Mouse (Mus musculus) left cerebral cortex, adult 9 months (tissue): ENCODE measurements around the gene Ttc3.
A peak's percentile ranks its signal among the peaks of the same experiment; 100 is the strongest.
"Not testable (repeated sequence)": the region's sequence is repeated elsewhere in the genome, so short reads cannot be mapped to it uniquely, and the experiment has no call there.

Source experiments
- DNase-seq, 2 experiments: peaks; one replicate each; pipeline ENCODE4 v3.0.0; 2022; ENCODE audit warnings: low spot score in 2 of 2

The Ttc3 gene

DNA sequence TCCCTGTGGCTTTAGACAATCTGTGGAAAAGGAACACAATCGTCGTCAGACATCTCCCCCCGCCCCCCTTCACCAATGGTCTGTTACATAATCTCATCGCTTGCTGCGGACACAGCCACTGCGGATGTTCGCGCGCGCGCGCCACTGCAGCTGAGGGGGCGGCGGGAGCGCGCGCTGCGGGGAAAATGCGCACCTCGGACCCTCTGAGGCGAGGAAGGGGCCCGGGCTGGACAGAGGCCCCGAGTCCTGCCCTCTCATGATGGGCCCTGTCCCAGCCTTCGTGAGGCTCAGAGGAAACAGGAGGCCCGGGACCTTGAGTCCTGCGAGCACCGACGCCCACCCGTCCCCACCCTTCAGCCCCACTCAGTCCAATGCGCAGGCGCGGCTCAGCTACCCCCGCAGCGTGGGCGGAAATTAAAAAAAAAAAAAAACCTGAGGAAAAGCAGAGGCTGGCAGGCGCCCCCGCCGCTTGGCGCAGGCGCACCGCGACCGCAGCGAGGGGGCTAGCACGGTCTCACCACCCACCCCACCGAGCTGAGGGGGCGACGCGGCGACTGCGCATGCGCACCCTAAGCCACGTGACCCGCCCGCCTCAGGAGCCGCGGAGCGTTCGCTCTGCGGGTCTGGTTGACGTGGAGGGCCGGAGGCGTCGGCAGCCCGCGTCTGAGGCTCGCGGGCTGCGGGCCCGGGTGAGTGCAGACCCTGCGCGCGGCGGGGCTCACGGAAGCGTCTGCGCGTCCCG lies at the start of gene Ttc3:
TSS of gene Ttc3 (plus strand) at position 446 of the 742 bp plus-strand sequence.
- peak; percentile 89 to 93 for DNase-seq

DNA sequence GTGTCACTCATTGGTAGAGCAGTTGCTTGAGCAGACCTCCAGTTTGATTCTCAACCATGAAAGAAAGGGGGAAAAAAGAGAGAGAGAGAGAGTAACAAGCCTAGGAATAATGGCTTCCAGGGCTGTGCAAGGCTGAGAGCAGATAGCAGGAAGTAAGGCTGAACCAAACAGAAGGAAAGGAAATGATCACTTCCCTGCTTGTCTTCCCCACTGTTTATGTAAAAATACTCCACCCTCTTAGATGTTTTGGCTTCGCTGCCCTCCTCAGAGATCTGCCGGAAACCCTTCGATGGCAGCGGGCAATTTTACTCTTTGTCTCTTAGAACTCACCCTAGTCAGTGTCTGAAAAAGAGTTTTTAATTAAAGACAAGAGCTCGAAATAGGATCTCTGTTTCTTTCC lies 46.7 kb upstream of the Ttc3 start:
- no peak for DNase-seq

DNA sequence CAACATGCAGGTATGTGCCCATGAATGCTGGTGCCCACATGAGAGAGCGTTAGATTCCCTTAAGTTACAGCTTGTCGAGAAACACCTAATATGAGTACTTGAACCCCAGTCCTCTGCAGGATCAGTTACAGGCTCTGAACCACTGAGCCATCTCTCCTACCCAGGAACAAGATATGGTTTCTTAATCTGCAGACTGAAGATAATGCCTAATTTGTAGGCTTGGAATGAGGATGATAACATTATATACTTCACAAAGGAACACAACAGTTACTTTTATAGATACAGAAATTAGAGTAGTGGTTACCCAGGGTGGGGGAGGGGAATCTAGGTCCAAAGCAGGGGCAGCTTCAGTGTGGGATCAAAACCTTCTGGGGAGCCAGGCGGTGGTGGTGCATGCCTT lies 44.4 kb upstream of the Ttc3 start:
- no peak for DNase-seq

DNA sequence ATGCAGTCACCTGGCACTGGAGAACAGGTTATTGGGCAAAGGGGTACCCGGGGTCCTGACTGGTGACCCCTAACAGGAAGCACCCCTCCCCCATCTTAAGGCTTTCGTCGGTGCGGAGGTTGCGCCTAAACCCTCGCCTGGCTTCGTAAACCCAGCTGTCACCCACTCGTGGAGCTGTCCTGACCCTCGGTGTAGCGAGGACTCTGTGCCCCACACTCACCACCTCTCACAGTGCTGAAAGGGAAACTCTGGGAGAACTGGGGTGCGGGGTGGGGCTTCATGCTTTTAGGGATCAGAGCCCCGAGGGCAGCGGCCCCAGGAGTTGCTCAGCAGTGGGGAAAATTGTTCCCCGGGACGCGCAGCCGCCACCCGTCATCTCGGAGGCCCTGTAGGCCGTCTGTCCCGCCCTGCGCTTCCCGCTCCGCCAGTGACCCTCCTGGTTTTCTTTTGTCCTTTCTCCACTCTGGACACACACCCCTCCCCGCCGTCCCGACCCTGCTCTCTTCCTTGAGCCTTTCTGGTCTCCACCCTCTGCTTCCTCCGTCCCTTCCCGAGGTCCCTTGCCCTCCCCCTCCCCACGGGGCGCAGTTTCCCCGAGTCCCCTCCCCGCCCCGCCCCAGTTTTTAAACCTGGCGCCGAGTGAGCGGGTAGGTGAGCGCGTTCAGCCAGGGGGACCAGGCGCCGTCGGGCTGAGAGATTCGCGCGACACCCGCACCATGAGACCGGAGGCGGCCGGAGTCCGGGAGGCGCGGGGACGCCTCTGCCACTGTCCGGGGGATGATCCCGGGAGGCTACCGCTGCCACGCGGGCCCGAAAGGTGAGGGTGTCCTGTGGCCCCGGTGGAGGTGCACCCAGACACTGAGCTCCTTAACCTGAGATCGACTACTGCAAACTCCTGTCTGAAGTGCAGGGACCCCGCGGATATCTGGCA lies 42.4 kb upstream of the Ttc3 start, which contains the start of gene Ripply3:
TSS of gene Ripply3 (plus strand) at position 640 of the 931 bp plus-strand sequence.
- no peak for DNase-seq

GRCm38 (mm10) chr16:94328881-94329867 lies 41.2 kb upstream of the Ttc3 start:
- DNase-seq: no peak

DNA sequence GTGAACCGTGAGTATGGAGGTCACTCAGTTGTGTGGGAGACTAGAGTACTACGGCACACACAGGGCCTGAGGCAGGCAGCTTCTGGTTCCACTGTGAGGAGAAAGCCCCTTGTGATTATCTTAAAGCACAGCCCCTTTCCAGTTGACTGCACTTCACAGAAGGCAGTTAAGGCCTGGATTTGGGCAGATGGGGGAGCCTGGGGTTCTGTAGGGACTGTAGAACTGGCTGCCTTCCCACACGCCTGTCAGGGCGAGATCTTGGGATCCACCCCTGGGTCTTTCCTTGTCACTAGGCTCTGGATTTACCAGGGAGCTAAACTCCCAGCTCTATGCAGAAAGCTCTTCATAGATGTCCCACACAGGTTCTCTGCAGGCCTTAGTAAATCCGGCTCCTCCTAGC lies 40.0 kb upstream of the Ttc3 start:
- no peak for DNase-seq

DNA sequence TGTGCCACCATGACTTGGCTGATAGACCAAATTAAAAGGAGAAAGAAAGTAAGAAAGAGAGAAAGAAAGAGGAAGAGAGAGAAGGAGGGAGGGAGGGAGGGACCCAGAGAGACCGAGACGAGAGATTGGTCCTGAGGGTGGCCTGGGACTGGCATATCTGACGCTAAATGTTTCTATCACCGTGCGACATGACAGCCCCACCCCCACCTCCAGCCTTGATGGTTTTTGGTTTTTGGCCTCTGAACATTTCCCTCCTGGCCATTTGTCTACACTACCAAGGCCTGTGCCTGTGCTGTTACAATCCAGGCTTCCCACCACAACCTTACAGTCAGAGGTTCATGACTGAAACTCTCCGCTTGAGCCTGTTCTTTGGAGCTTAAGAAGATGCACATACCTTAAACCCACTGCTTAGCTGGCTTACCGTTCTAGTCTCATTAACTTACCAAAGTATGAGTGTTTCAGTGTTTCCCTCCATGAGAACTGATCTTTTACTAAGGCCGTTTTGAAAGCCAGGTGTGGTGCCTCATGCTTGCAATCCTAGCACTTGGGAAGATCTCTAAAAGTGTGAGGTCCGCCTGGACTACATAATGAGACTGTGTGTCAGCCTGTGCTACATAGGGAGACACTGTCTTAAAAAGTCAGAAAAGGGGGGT lies 39.1 kb upstream of the Ttc3 start:
- DNase-seq: no peak

DNA sequence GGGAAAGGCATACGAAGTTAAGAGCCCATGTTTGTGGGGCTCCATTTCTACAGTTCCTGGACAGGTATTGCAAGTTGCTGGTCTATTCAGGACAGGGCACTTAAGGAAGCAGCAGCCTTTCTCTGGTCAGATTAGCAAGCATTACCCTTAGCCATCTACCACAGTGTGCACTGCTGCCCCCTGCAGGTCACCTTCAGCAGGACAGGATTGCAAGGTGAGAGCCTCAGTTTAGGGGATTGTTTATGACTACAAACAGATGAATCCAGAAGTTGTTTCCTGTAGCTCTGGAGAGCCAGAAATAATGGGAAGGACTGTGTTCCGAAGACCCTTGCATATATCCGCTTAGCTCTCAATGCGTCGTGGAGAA lies 38.5 kb upstream of the Ttc3 start:
- DNase-seq: no peak

DNA sequence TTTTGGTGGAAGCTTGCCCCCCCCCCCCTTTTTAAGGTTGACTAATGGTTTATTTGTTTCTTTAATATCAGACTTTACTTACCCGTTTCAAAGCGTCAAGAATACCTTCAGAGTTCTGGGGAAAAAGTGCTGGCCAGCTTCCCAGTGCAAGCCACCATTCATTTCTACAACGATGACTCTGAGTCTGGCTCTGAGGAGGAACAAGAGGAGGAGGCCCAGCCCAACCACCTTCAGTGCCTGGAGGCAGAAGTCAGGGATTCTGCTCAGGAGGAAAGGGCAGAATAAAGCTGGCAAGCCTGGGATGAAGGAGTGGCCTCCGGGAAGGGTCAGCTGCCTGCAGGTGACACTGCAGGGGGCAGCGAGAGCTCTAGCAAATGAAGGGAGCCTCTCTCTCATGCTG lies 34.8 kb upstream of the Ttc3 start:
- no peak for DNase-seq

DNA sequence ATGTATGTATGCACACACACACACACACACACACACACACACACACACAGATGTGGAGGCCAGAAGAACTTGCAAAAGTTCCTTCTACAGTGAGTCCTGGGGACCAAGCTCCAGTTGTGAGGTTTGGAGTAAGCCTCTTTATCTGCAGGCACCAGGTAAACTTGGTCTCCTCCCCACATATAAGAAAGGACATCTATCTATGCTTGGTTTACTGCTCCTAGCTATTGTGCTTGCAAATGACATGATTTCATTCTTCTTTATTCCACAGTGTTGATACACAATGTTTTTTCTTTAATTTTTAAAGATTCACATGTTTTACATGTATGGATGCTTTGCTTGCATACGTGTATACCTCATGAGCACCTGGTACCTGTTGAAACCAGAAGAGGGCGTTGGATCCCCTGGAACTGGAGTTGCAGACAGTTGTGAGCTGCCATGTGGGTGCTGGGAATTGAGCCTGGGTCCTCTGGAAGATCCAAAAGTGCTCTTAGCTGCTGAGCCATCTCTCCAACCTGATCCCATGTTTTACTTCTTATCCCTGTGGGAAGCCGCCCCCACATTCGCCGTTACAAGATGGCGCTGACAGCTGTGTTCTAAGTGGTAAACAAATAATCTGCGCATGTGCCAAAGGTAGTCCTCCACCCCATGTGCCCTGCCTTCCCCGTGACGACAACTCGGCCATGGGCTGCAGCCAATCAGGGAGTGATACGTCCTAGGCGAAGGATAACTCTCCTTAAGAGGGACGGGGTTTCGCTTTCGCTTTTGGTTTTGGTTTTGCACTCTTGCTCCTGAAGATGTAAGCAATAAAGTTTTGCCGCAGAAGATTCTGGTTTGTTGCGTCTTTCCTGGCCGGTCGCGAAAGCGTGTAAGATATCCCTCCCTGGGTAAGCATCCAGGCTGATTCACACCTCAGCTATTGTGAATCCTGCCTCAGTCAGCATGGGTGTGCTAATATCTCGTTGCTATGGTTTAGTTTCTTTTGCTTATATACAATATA lies 31.0 kb upstream of the Ttc3 start:
- DNase-seq: not testable (repeated sequence)

- DNase-seq: no peak
Measured at GRCm38 (mm10) chr16:94345733-94346132, 24.7 kb upstream of the Ttc3 start.

DNA sequence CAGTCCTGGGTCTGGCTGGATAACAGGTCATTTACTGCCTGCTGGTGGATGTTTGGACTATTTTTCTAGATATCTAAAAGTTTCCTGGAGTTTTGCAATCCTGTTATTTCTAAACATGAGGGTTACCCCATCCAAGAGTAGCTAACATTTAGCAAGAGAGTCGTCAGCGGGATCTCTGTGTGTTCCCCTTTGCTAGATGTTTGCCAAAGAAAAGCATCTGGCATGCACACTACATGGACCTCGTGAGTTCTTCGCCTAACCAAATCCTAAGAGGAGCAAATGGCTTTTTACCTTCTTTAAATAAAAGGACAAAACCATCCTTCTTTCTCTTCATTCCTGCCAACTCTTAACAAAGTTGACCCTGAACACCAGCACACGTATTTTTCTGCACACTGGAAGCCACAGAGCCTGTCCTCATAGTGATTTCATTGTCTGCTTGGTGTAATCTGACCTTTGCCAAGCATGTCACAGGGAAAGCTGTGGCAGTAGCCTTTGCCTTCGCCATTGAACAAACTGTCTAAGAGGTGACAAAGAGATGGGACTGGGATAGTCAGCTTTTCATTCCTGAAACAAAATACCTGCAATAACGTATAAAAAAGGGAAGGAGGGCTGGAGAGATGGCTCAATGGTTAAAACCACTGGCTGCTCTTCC lies 23.2 kb upstream of the Ttc3 start:
- no peak for DNase-seq

DNA sequence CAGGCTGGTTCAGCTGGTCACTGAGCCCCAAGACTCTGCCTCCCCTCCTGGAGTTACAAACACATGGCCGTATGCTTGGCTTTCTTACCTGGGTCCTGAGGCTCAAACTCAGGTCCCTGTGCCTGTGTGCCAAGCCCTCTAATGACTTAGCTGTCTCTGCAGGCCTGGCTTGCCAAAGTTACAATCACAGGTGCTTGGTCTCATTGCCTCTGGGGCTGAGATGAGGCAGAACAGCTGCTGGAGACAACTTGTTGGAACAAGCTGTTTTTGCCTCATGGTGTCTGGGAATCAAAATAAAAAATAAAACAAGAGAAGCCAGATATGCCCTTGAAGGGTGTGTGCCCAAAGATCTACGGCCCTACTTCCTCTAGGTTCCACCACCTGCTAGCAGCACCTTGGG lies 21.6 kb upstream of the Ttc3 start:
- DNase-seq: no peak

DNA sequence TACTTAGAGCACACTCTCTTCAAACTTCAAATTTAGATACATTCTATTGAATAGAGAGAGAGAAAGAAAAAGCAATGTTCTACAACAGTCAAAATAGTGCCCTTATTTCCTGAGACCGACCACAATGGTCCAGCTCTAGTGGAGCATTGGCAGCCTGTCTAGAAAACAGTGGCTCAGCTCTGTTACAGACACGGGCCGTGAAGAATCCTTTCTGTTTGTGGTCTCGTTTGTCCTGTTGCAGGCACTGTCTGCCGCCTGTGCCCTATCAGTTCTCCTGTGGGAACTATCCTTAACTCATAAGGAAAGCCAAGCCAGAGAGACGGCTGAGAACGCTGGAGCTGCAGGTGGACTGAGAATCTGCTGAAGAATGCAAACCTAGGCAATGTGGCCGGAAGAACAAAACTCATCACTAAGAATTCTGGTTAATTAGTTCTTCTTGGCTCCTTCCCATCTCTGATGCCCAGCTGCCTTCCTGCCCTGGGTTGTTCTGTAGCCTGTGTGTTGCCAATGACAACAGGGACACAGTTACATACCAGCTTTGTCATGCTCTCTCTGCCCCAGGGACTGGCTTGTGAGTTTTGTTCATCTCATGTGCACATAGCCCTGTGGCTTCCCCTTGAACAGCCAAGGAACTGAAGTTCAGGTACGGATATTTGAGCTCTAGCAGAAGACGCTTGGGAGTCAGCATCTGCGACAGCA lies 20.7 kb upstream of the Ttc3 start:
- DNase-seq: no peak

DNA sequence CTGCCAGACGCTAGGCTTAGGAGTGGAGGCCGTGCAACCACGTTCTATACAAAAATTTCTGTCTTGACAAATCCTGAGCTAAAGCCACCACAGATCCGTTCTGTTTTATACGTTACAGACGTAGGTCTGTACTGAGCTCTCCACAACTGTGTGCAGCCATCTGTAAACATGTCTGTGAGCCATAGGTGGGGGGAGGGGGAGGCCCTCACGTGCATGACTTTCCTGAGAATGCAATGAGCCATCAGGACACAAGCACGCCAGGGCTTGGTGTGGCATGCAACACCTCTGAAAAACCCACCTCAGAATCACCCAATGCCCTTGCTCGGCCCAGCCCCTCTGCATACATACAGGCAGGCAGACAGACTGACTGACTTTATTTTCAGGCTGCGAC lies 20.1 kb upstream of the Ttc3 start:
- no peak for DNase-seq

- peak in 1 of 2 experiments; percentile 32 for DNase-seq
Measured at GRCm38 (mm10) chr16:94354450-94354849, 16.0 kb upstream of the Ttc3 start.

DNA sequence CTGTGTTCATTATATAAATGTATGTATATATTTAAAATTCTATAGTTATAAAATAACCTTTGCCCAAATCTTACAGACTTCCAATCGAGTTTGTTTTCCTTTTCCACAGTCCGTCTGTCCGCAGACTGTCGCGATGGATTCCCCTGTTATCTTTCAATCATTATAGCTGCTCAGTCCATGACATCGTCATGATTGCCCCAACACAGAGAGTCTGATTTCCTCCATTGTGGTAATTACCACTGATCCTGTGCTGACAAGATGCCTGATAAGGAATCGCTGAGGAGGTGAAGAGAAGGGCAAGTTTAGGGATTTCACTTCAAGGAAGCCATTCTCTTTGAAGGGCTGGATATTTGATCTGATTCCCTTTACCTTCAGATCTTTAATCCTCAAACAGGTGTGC lies 14.4 kb upstream of the Ttc3 start:
- DNase-seq: no peak

GRCm38 (mm10) chr16:94356776-94357494 lies 13.5 kb upstream of the Ttc3 start:
- DNase-seq: no peak
